In the genomic region with DNA sequence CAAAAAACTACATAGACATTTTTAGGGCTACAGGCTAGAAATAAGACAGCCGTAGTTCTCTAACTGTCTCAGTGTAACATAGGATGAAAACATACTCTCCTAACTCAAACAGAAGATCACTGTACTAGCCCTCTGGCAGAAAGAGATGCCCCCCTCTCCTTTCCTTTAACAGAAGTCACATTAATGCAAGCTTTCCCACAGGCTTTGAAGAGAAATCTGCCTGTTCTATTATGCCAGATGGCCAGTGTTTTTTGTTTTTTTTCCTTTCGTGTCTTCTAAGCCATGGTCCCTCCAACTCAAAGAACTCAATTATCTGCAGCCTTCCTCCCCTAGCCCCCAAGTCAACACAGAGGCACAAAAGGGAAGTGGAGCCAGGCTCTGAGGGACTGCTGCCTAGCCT, we compare ENCODE assay signal across 11 mouse cellular contexts.
A peak's percentile ranks its signal among the peaks of the same experiment; 100 is the strongest.
DNase-seq lines count a peak whose midpoint lies in the region; ATAC-seq lines count a peak whose summit lies in the region.
"Had no signal": no experiment of that assay in that cellular context is flagged by ENCODE, and none has a peak within 500 bp of the region (broad histone marks: within the 10 kb centered on the region; RNA-seq: fewer than 3 reads in every experiment).

No protein-coding gene starts in this region.

- H3K9ac ChIP-seq in midbrain, embryonic 11.5 days (ENCODE audit: low read length) = no peak overlapping the region

- no peaks in the 10 kb centered on the region for H3K36me3 ChIP-seq in megakaryocyte, embryonic 14.5 days (replicated peaks; ENCODE audit: low read length)
- H3K36me3 ChIP-seq in midbrain, embryonic 11.5 days (ENCODE audit: control insufficient read depth, insufficient read depth, low read length) = no peaks in the 10 kb centered on the region

- no peak overlapping the region for H3K4me2 ChIP-seq in midbrain, embryonic 11.5 days

- 42% methylated on average over 2 of the region's 2 CpGs for WGBS in midbrain, embryonic 11.5 days

- no peaks in the 10 kb centered on the region for H3K9me3 ChIP-seq in megakaryocyte, embryonic 14.5 days
- no peaks in the 10 kb centered on the region for H3K9me3 ChIP-seq in midbrain, embryonic 11.5 days (ENCODE audit: control insufficient read depth, low read length)

- peak overlapping the region; percentile 4 for H3K4me3 ChIP-seq in megakaryocyte, embryonic 14.5 days (replicated peaks)
- no peak overlapping the region for H3K4me3 ChIP-seq in midbrain, embryonic 11.5 days (ENCODE audit: low read depth, low read length)

- peak overlapping the region; percentile 78 for H3K27ac ChIP-seq in midbrain, embryonic 11.5 days (ENCODE audit: low read depth, low read length)

- DNase-seq in cerebellum, postnatal 10 days = peak; percentile 10 to 26
- no peak for DNase-seq in cerebellum, adult 11-12 months
- no peak for DNase-seq in midbrain, embryonic 11.5 days (ENCODE audit: low spot score, missing footprints)
- DNase-seq in ovary, postnatal 36 days (ENCODE audit: low spot score) = no peak
- DNase-seq in cerebellum, postnatal 4 days (ENCODE audit: low spot score in 2 of 2) = no peak
- no peak for DNase-seq in thymus, adult 18-20 months
- DNase-seq: adrenal gland, postnatal 25 days; embryo, embryonic 11 days; heart, postnatal 36 days had no signal

- H3K4me1 ChIP-seq in megakaryocyte, embryonic 14.5 days = peaks cover 90% of the 10 kb centered on the region
- peaks cover 49% of the 10 kb centered on the region for H3K4me1 ChIP-seq in midbrain, embryonic 11.5 days (ENCODE audit: control insufficient read depth, insufficient read depth, low read length)

- no peak for ATAC-seq in megakaryocyte, adult 5-6 weeks (ENCODE audit: poor library complexity, severe bottlenecking)
- no peak for ATAC-seq in midbrain, embryonic 11.5 days (ENCODE audit: low FRiP score)

- H3K27me3 ChIP-seq in megakaryocyte, embryonic 14.5 days (replicated peaks) = no peaks in the 10 kb centered on the region
- no peaks in the 10 kb centered on the region for H3K27me3 ChIP-seq in midbrain, embryonic 11.5 days (ENCODE audit: control insufficient read depth, insufficient read depth, low read length)

Comparison
In these comparisons a context has a peak if more than half of its experiments do, and no peak if none do; other contexts are left out.
1. DNase-seq: peak in cerebellum, postnatal 10 days (2 of 2); none in cerebellum, adult 11-12 months (single experiment), midbrain, embryonic 11.5 days (single experiment), ovary, postnatal 36 days (single experiment), cerebellum, postnatal 4 days (0 of 2) and thymus, adult 18-20 months (0 of 2).